Mouse (Mus musculus): ENCODE data around the gene Arsg. TPM values are rescaled to one million over a fixed set of nuclear protein-coding genes. Genes with fewer than 3 reads are reported as not detected.

The Arsg gene
- total and polyA plus RNA-seq, 2 experiments from 2014 or later, result 6.0 to 6.6 TPM

GRCm38 (mm10) chr11:109569809-109570208, 96.6 kb downstream of the Arsg start:
- ATAC-seq (ENCODE audit: low FRiP score) (no peak), DNase-seq (ENCODE audit: low spot score) (no peak)
- no peaks in the 10 kb centered on the region for H3K27me3 ChIP-seq (ENCODE audit: insufficient read depth, low read length)
- H3K9me3 ChIP-seq (ENCODE audit: low read length), result no peaks in the 10 kb centered on the region
- H3K36me3 ChIP-seq (ENCODE audit: insufficient read depth, low read length), result no peaks in the 10 kb centered on the region
- H3K9ac ChIP-seq (replicated peaks; ENCODE audit: low read length, poor library complexity, severe bottlenecking), result no peak overlapping the region
- H3K4me3 ChIP-seq (ENCODE audit: low read depth, low read length), result no peak overlapping the region
- TF ChIP-seq CTCF (IDR thresholded peaks at IDR 0.05), result no peak
- no peak overlapping the region for H3K27ac ChIP-seq (ENCODE audit: low read depth, low read length)
- H3K4me2 ChIP-seq (ENCODE audit: low read depth, low read length, poor library complexity, severe bottlenecking), result no peak overlapping the region
- no peaks in the 10 kb centered on the region for H3K4me1 ChIP-seq (ENCODE audit: insufficient read depth, low read length)
- WGBS, result 78% methylated on average over 7 of the region's 7 CpGs

- H3K4me1 ChIP-seq (ENCODE audit: insufficient read depth, low read length), result no peaks in the 10 kb centered on the region
- WGBS, result 89% methylated on average over 11 of the region's 11 CpGs
- no peak overlapping the region for H3K4me3 ChIP-seq (ENCODE audit: low read depth, low read length)
- DNase-seq (ENCODE audit: low spot score) (no peak), ATAC-seq (ENCODE audit: low FRiP score) (no peak)
- H3K36me3 ChIP-seq (ENCODE audit: insufficient read depth, low read length), result no peaks in the 10 kb centered on the region
- no peak overlapping the region for H3K9ac ChIP-seq (replicated peaks; ENCODE audit: low read length, poor library complexity, severe bottlenecking)
- no peak overlapping the region for H3K27ac ChIP-seq (ENCODE audit: low read depth, low read length)
- no peaks in the 10 kb centered on the region for H3K27me3 ChIP-seq (ENCODE audit: insufficient read depth, low read length)
- H3K9me3 ChIP-seq (ENCODE audit: low read length), result no peaks in the 10 kb centered on the region
- no peak overlapping the region for H3K4me2 ChIP-seq (ENCODE audit: low read depth, low read length, poor library complexity, severe bottlenecking)
- no peak for TF ChIP-seq CTCF (IDR thresholded peaks at IDR 0.05)
Measured at GRCm38 (mm10) chr11:109572051-109572450, 98.9 kb downstream of the Arsg start.

GRCm38 (mm10) chr11:109574604-109575003, 101.4 kb downstream of the Arsg start:
- DNase-seq (ENCODE audit: low spot score) (no peak), ATAC-seq (ENCODE audit: low FRiP score) (no peak)
- Histone ChIP-seq H3K27me3 (ENCODE audit: insufficient read depth, low read length) (no peaks in the 10 kb centered on the region), H3K4me2 (ENCODE audit: low read depth, low read length, poor library complexity, severe bottlenecking) (no peak overlapping the region), H3K4me1 (ENCODE audit: insufficient read depth, low read length) (no peaks in the 10 kb centered on the region), H3K27ac (ENCODE audit: low read depth, low read length) (no peak overlapping the region), H3K36me3 (ENCODE audit: insufficient read depth, low read length) (no peaks in the 10 kb centered on the region), H3K9ac (replicated peaks; ENCODE audit: low read length, poor library complexity, severe bottlenecking) (no peak overlapping the region), H3K4me3 (ENCODE audit: low read depth, low read length) (no peak overlapping the region), H3K9me3 (ENCODE audit: low read length) (no peaks in the 10 kb centered on the region)
- WGBS, result 71% methylated on average over 2 of the region's 2 CpGs
- no peak for TF ChIP-seq CTCF (IDR thresholded peaks at IDR 0.05)

GRCm38 (mm10) chr11:109575832-109576231, 102.7 kb downstream of the Arsg start:
- ATAC-seq (ENCODE audit: low FRiP score) (no peak), DNase-seq (ENCODE audit: low spot score) (no peak)
- no peak for TF ChIP-seq CTCF (IDR thresholded peaks at IDR 0.05)
- no peak overlapping the region for H3K4me3 ChIP-seq (ENCODE audit: low read depth, low read length)
- no peaks in the 10 kb centered on the region for H3K36me3 ChIP-seq (ENCODE audit: insufficient read depth, low read length)
- no peak overlapping the region for H3K9ac ChIP-seq (replicated peaks; ENCODE audit: low read length, poor library complexity, severe bottlenecking)
- H3K9me3 ChIP-seq (ENCODE audit: low read length), result no peaks in the 10 kb centered on the region
- 76% methylated on average over 6 of the region's 6 CpGs for WGBS
- no peaks in the 10 kb centered on the region for H3K27me3 ChIP-seq (ENCODE audit: insufficient read depth, low read length)
- H3K4me1 ChIP-seq (ENCODE audit: insufficient read depth, low read length), result no peaks in the 10 kb centered on the region
- no peak overlapping the region for H3K27ac ChIP-seq (ENCODE audit: low read depth, low read length)
- no peak overlapping the region for H3K4me2 ChIP-seq (ENCODE audit: low read depth, low read length, poor library complexity, severe bottlenecking)

- H3K4me3 ChIP-seq (ENCODE audit: low read depth, low read length), result no peak overlapping the region
- 77% methylated on average over 3 of the region's 3 CpGs for WGBS
- no peaks in the 10 kb centered on the region for H3K4me1 ChIP-seq (ENCODE audit: insufficient read depth, low read length)
- H3K36me3 ChIP-seq (ENCODE audit: insufficient read depth, low read length), result 0 out of 2 replicates have a peak, but pooled peaks cover 3% of the 10 kb centered on the region
- no peak for TF ChIP-seq CTCF (IDR thresholded peaks at IDR 0.05)
- ATAC-seq (ENCODE audit: low FRiP score) (no peak), DNase-seq (ENCODE audit: low spot score) (peak; percentile 48)
- no peak overlapping the region for H3K27ac ChIP-seq (ENCODE audit: low read depth, low read length)
- no peak overlapping the region for H3K9ac ChIP-seq (replicated peaks; ENCODE audit: low read length, poor library complexity, severe bottlenecking)
- no peak overlapping the region for H3K4me2 ChIP-seq (ENCODE audit: low read depth, low read length, poor library complexity, severe bottlenecking)
- no peaks in the 10 kb centered on the region for H3K27me3 ChIP-seq (ENCODE audit: insufficient read depth, low read length)
- H3K9me3 ChIP-seq (ENCODE audit: low read length), result no peaks in the 10 kb centered on the region
Measured at GRCm38 (mm10) chr11:109578536-109578935, 105.4 kb downstream of the Arsg start.

DNA sequence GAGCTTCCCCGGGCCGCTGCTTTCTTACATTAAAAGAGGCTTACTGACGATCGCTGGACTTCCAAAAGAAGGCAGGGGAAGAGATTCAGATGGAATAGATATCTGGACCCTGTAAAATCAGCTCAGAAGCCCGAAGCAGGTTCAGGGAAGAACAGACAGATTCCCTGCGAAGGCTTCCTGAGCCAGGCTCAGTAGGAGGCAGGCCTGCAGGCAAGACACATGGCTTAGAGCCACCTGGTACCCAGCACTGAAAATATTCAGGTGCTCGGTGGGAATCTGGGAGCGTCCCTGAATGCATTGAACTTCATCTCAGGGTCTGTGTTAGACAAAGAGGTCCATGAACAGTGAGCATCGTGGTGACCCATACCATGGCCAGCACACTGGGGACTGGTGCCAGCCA, 106.8 kb downstream of the Arsg start:
- Histone ChIP-seq H3K27me3 (ENCODE audit: insufficient read depth, low read length) (no peaks in the 10 kb centered on the region), H3K9me3 (ENCODE audit: low read length) (no peaks in the 10 kb centered on the region), H3K27ac (ENCODE audit: low read depth, low read length) (no peak overlapping the region), H3K4me2 (ENCODE audit: low read depth, low read length, poor library complexity, severe bottlenecking) (no peak overlapping the region), H3K4me3 (ENCODE audit: low read depth, low read length) (no peak overlapping the region), H3K36me3 (ENCODE audit: insufficient read depth, low read length) (0 out of 2 replicates have a peak, but pooled peaks cover 3% of the 10 kb centered on the region), H3K9ac (replicated peaks; ENCODE audit: low read length, poor library complexity, severe bottlenecking) (no peak overlapping the region), H3K4me1 (ENCODE audit: insufficient read depth, low read length) (no peaks in the 10 kb centered on the region)
- no peak for ATAC-seq (ENCODE audit: low FRiP score)
- TF ChIP-seq CTCF (IDR thresholded peaks at IDR 0.05), result no peak
- WGBS, result 76% methylated on average over 9 of the region's 9 CpGs
- DNase-seq (ENCODE audit: low spot score), result no peak
